Mouse (Mus musculus) intestine, postnatal 0 days (tissue): ENCODE measurements around the gene Lig4. TPM values are rescaled to one million over a fixed set of nuclear protein-coding genes. Genes with fewer than 3 reads are reported as not detected.

Experiments
- ATAC-seq: fragments of 200-750 bp; cut with Nextera tagmentation; 2 replicates; pipeline ENCODE4 v1.8.0; 2017; ENCODE audit warnings: mild to moderate bottlenecking, moderate TSS enrichment, moderate library complexity
- H3K27ac ChIP-seq: fragments of 300-500 bp; sonication (generic); 2 replicates; pipeline ENCODE4 v1.5.1; 2014; ENCODE audit warnings: mild to moderate bottlenecking, low read depth, low read length, moderate library complexity
- H3K27me3 ChIP-seq: fragments of 300-500 bp; sonication (generic); replicated peaks from 2 replicates; pipeline ENCODE4 v1.6.1; 2014; ENCODE audit warnings: low read length, mixed read lengths; ENCODE audit not compliant: control insufficient read depth, insufficient read depth
- H3K36me3 ChIP-seq: fragments of 300-500 bp; sonication (generic); 2 replicates; pipeline ENCODE4 v1.6.1; 2014; ENCODE audit warnings: mild to moderate bottlenecking, moderate library complexity; ENCODE audit not compliant: control insufficient read depth, insufficient read depth
- H3K4me1 ChIP-seq: fragments of 300-500 bp; sonication (generic); replicated peaks from 2 replicates; pipeline ENCODE4 v1.6.1; 2014; ENCODE audit warnings: antibody characterized with exemption, low read length, mixed read lengths; ENCODE audit not compliant: control insufficient read depth, insufficient read depth
- H3K4me2 ChIP-seq: fragments of 300-500 bp; sonication (generic); replicated peaks from 2 replicates; pipeline ENCODE4 v1.6.1; 2014; ENCODE audit warnings: low read depth, mild to moderate bottlenecking, moderate library complexity
- H3K4me3 ChIP-seq: fragments of 300-500 bp; sonication (generic); 2 replicates; pipeline ENCODE4 v1.5.1; 2014; ENCODE audit warnings: low read depth, low read length
- H3K9ac ChIP-seq: fragments of 300-500 bp; sonication (generic); 2 replicates; pipeline ENCODE4 v1.6.1; 2014; ENCODE audit warnings: mild to moderate bottlenecking, low read depth, low read length
- H3K9me3 ChIP-seq: fragments of 300-500 bp; sonication (generic); 2 replicates; pipeline ENCODE4 v1.6.1; 2016; ENCODE audit warnings: mixed run types; ENCODE audit not compliant: control insufficient read depth
- CTCF ChIP-seq: sonication (generic); IDR thresholded peaks from 2 replicates; pipeline ENCODE4 v1.5.1; 2016; ENCODE audit warnings: low read depth, mild to moderate bottlenecking, control low read depth, antibody characterized with exemption, moderate library complexity
- WGBS: fragments of 180-500 bp; shearing (Covaris S2); extraction: QIAGEN DNeasy Blood & Tissue Kit; methylation state at CpG from one replicate; pipeline ENCODE4 v1.1.7; 2014; 5-methylcytosine and 5-hydroxymethylcytosine counted together
- polyA plus RNA-seq: library from polyadenylated mRNA; unstranded; fragments of >200 nt; fragmentation: Nextera tagmentation; extraction: Ambion mirVana; gene quantifications from 2 replicates; pipeline ENCODE4 v1.2.1, GENCODE M21; 2015

Lig4 gene
- polyA plus RNA-seq, 1 experiment from 2014 or later, result 3.0 TPM

GRCm38 (mm10) chr8:10004115-10004514, 26.6 kb upstream of the Lig4 start:
- Histone ChIP-seq H3K4me1 (no peaks in the 10 kb centered on the region; the same call in 1 of the 2 replicates), H3K4me2 (no peak overlapping the region), H3K27ac (no peak overlapping the region), H3K9me3 (no peaks in the 10 kb centered on the region), H3K9ac (no peak overlapping the region), H3K4me3 (no peak overlapping the region), H3K27me3 (no peaks in the 10 kb centered on the region), H3K36me3 (no peaks in the 10 kb centered on the region)
- ATAC-seq, result no peak
- TF ChIP-seq CTCF, result no peak
- 88% methylated on average over 7 of the region's 7 CpGs for WGBS

GRCm38 (mm10) chr8:9980188-9980587, 2.7 kb upstream of the Lig4 start:
- Histone ChIP-seq H3K27me3 (no peaks in the 10 kb centered on the region), H3K9me3 (no peaks in the 10 kb centered on the region), H3K36me3 (peaks cover 17% of the 10 kb centered on the region), H3K9ac (no peak overlapping the region), H3K27ac (no peak overlapping the region), H3K4me1 (0 out of 2 replicates have a peak, but pooled peaks cover 7% of the 10 kb centered on the region), H3K4me2 (no peak overlapping the region), H3K4me3 (no peak overlapping the region)
- ATAC-seq, result no peak
- no peak for TF ChIP-seq CTCF

GRCm38 (mm10) chr8:9979746-9980145, 2.3 kb upstream of the Lig4 start:
- Histone ChIP-seq H3K4me3 (no peak overlapping the region), H3K9me3 (no peaks in the 10 kb centered on the region), H3K27me3 (no peaks in the 10 kb centered on the region), H3K9ac (no peak overlapping the region), H3K4me2 (no peak overlapping the region), H3K36me3 (peaks cover 17% of the 10 kb centered on the region), H3K4me1 (0 out of 2 replicates have a peak, but pooled peaks cover 7% of the 10 kb centered on the region), H3K27ac (no peak overlapping the region)
- no peak for TF ChIP-seq CTCF
- ATAC-seq, result no peak
- WGBS, result 48% methylated on average over 1 of the region's 1 CpGs

GRCm38 (mm10) chr8:9978475-9979230, 1.2 kb upstream of the Lig4 start:
- Histone ChIP-seq H3K4me1 (0 out of 2 replicates have a peak, but pooled peaks cover 7% of the 10 kb centered on the region), H3K36me3 (peaks cover 8% of the 10 kb centered on the region; the same call in 1 of the 2 replicates), H3K9ac (peak overlapping the region; percentile 94), H3K9me3 (no peaks in the 10 kb centered on the region), H3K27me3 (no peaks in the 10 kb centered on the region), H3K4me2 (peak overlapping the region; percentile 64), H3K27ac (peak overlapping the region; percentile 95; the same call in 1 of the 2 replicates), H3K4me3 (peak overlapping the region; percentile 99)
- no peak for ATAC-seq
- 39% methylated on average over 18 of the region's 18 CpGs for WGBS
- no peak for TF ChIP-seq CTCF

- no peak overlapping the region for H3K27ac ChIP-seq
- H3K27me3 ChIP-seq, result no peaks in the 10 kb centered on the region
- ATAC-seq, result no peak
- peak overlapping the region; percentile 94 for H3K9ac ChIP-seq
- no peak for TF ChIP-seq CTCF
- peaks cover 9% of the 10 kb centered on the region; the same call in 1 of the 2 replicates for H3K36me3 ChIP-seq
- H3K4me1 ChIP-seq, result 0 out of 2 replicates have a peak, but pooled peaks cover 7% of the 10 kb centered on the region
- H3K4me3 ChIP-seq, result peak overlapping the region; percentile 99
- 34% methylated on average over 15 of the region's 15 CpGs for WGBS
- H3K9me3 ChIP-seq, result no peaks in the 10 kb centered on the region
- peak overlapping the region; percentile 64 for H3K4me2 ChIP-seq
These were observed 470 bp downstream of the Lig4 start for GRCm38 (mm10) chr8:9977016-9977415.

GRCm38 (mm10) chr8:9975898-9976611, 1.4 kb downstream of the Lig4 start:
- Histone ChIP-seq H3K4me2 (peak overlapping the region; percentile 86), H3K36me3 (peaks cover 12% of the 10 kb centered on the region; the same call in 1 of the 2 replicates), H3K27ac (peak overlapping the region; percentile 82), H3K9me3 (no peaks in the 10 kb centered on the region), H3K4me3 (peak overlapping the region; percentile 79), H3K9ac (peak overlapping the region; percentile 53; the same call in 1 of the 2 replicates), H3K27me3 (no peaks in the 10 kb centered on the region), H3K4me1 (0 out of 2 replicates have a peak, but pooled peaks cover 7% of the 10 kb centered on the region)
- peak; percentile 81 for TF ChIP-seq CTCF
- ATAC-seq, result peak; percentile 93
- WGBS, result under 1% methylated on average over 47 of the region's 47 CpGs
